Mouse (Mus musculus) intestine, postnatal 0 days (tissue): ENCODE measurements around the gene Rnf167. TPM values are rescaled to one million over a fixed set of nuclear protein-coding genes. Genes with fewer than 3 reads are reported as not detected.

Experiments used
- ATAC-seq: fragments of 200-750 bp; cut with Nextera tagmentation; 2 replicates; pipeline ENCODE4 v1.8.0; 2017; ENCODE audit warnings: mild to moderate bottlenecking, moderate TSS enrichment, moderate library complexity
- H3K27ac ChIP-seq: fragments of 300-500 bp; sonication (generic); 2 replicates; pipeline ENCODE4 v1.5.1; 2014; ENCODE audit warnings: mild to moderate bottlenecking, low read depth, low read length, moderate library complexity
- H3K27me3 ChIP-seq: fragments of 300-500 bp; sonication (generic); replicated peaks from 2 replicates; pipeline ENCODE4 v1.6.1; 2014; ENCODE audit warnings: low read length, mixed read lengths; ENCODE audit not compliant: control insufficient read depth, insufficient read depth
- H3K36me3 ChIP-seq: fragments of 300-500 bp; sonication (generic); 2 replicates; pipeline ENCODE4 v1.6.1; 2014; ENCODE audit warnings: mild to moderate bottlenecking, moderate library complexity; ENCODE audit not compliant: control insufficient read depth, insufficient read depth
- H3K4me1 ChIP-seq: fragments of 300-500 bp; sonication (generic); replicated peaks from 2 replicates; pipeline ENCODE4 v1.6.1; 2014; ENCODE audit warnings: antibody characterized with exemption, low read length, mixed read lengths; ENCODE audit not compliant: control insufficient read depth, insufficient read depth
- H3K4me2 ChIP-seq: fragments of 300-500 bp; sonication (generic); replicated peaks from 2 replicates; pipeline ENCODE4 v1.6.1; 2014; ENCODE audit warnings: low read depth, mild to moderate bottlenecking, moderate library complexity
- H3K4me3 ChIP-seq: fragments of 300-500 bp; sonication (generic); 2 replicates; pipeline ENCODE4 v1.5.1; 2014; ENCODE audit warnings: low read depth, low read length
- H3K9ac ChIP-seq: fragments of 300-500 bp; sonication (generic); 2 replicates; pipeline ENCODE4 v1.6.1; 2014; ENCODE audit warnings: mild to moderate bottlenecking, low read depth, low read length
- H3K9me3 ChIP-seq: fragments of 300-500 bp; sonication (generic); 2 replicates; pipeline ENCODE4 v1.6.1; 2016; ENCODE audit warnings: mixed run types; ENCODE audit not compliant: control insufficient read depth
- CTCF ChIP-seq: sonication (generic); IDR thresholded peaks from 2 replicates; pipeline ENCODE4 v1.5.1; 2016; ENCODE audit warnings: low read depth, mild to moderate bottlenecking, control low read depth, antibody characterized with exemption, moderate library complexity
- WGBS: fragments of 180-500 bp; shearing (Covaris S2); extraction: QIAGEN DNeasy Blood & Tissue Kit; methylation state at CpG from one replicate; pipeline ENCODE4 v1.1.7; 2014; 5-methylcytosine and 5-hydroxymethylcytosine counted together
- polyA plus RNA-seq: library from polyadenylated mRNA; unstranded; fragments of >200 nt; fragmentation: Nextera tagmentation; extraction: Ambion mirVana; gene quantifications from 2 replicates; pipeline ENCODE4 v1.2.1, GENCODE M21; 2015

Rnf167 gene
- polyA plus RNA-seq, 1 experiment from 2014 or later, result 107 TPM

- no peaks in the 10 kb centered on the region for H3K9me3 ChIP-seq
- 91% methylated on average over 8 of the region's 8 CpGs for WGBS
- no peak overlapping the region for H3K4me2 ChIP-seq
- H3K27me3 ChIP-seq, result no peaks in the 10 kb centered on the region
- no peak overlapping the region for H3K9ac ChIP-seq
- TF ChIP-seq CTCF, result no peak
- no peak overlapping the region for H3K27ac ChIP-seq
- peaks cover 34% of the 10 kb centered on the region for H3K36me3 ChIP-seq
- peaks cover 10% of the 10 kb centered on the region for H3K4me1 ChIP-seq
- no peak overlapping the region for H3K4me3 ChIP-seq
- no peak for ATAC-seq
Observed at GRCm38 (mm10) chr11:70660571-70660970, 13.5 kb downstream of the Rnf167 start.

GRCm38 (mm10) chr11:70663101-70663500, 16.1 kb downstream of the Rnf167 start:
- Histone ChIP-seq H3K4me1 (no peaks in the 10 kb centered on the region), H3K27ac (no peak overlapping the region), H3K9ac (no peak overlapping the region), H3K4me3 (no peak overlapping the region), H3K36me3 (peaks cover 42% of the 10 kb centered on the region), H3K9me3 (no peaks in the 10 kb centered on the region), H3K27me3 (no peaks in the 10 kb centered on the region), H3K4me2 (no peak overlapping the region)
- WGBS, result 89% methylated on average over 8 of the region's 8 CpGs
- ATAC-seq, result no peak
- TF ChIP-seq CTCF, result no peak

- no peak overlapping the region for H3K27ac ChIP-seq
- no peak for ATAC-seq
- WGBS, result 96% methylated on average over 6 of the region's 6 CpGs
- no peaks in the 10 kb centered on the region for H3K4me1 ChIP-seq
- H3K4me3 ChIP-seq, result no peak overlapping the region
- H3K4me2 ChIP-seq, result no peak overlapping the region
- no peak for TF ChIP-seq CTCF
- H3K9ac ChIP-seq, result no peak overlapping the region
- H3K36me3 ChIP-seq, result peaks cover 42% of the 10 kb centered on the region
- no peaks in the 10 kb centered on the region for H3K27me3 ChIP-seq
- no peaks in the 10 kb centered on the region for H3K9me3 ChIP-seq
Observed at GRCm38 (mm10) chr11:70663957-70664356, 16.9 kb downstream of the Rnf167 start.

- H3K27ac ChIP-seq, result no peak overlapping the region
- no peak overlapping the region for H3K9ac ChIP-seq
- no peaks in the 10 kb centered on the region for H3K4me1 ChIP-seq
- no peaks in the 10 kb centered on the region for H3K27me3 ChIP-seq
- WGBS, result 95% methylated on average over 9 of the region's 9 CpGs
- no peak overlapping the region for H3K4me2 ChIP-seq
- peaks cover 42% of the 10 kb centered on the region for H3K36me3 ChIP-seq
- ATAC-seq, result no peak
- no peaks in the 10 kb centered on the region for H3K9me3 ChIP-seq
- no peak overlapping the region for H3K4me3 ChIP-seq
- TF ChIP-seq CTCF, result peak; percentile 44
Observed at GRCm38 (mm10) chr11:70664741-70665140, 17.7 kb downstream of the Rnf167 start.

- WGBS, result 96% methylated on average over 8 of the region's 8 CpGs
- no peaks in the 10 kb centered on the region for H3K4me1 ChIP-seq
- no peak overlapping the region for H3K4me3 ChIP-seq
- H3K36me3 ChIP-seq, result peaks cover 51% of the 10 kb centered on the region
- H3K27ac ChIP-seq, result no peak overlapping the region
- no peak overlapping the region for H3K4me2 ChIP-seq
- no peak for TF ChIP-seq CTCF
- no peak overlapping the region for H3K9ac ChIP-seq
- H3K27me3 ChIP-seq, result no peaks in the 10 kb centered on the region
- H3K9me3 ChIP-seq, result no peaks in the 10 kb centered on the region
- no peak for ATAC-seq
Observed at GRCm38 (mm10) chr11:70666687-70667086, 19.7 kb downstream of the Rnf167 start.

- Histone ChIP-seq H3K4me1 (no peaks in the 10 kb centered on the region), H3K27ac (no peak overlapping the region), H3K36me3 (peaks cover 45% of the 10 kb centered on the region), H3K9ac (no peak overlapping the region; the same call in 1 of the 2 replicates), H3K4me3 (peak overlapping the region; percentile 63), H3K27me3 (no peaks in the 10 kb centered on the region), H3K4me2 (peak overlapping the region; percentile 93), H3K9me3 (no peaks in the 10 kb centered on the region)
- TF ChIP-seq CTCF, result no peak
- 53% methylated on average over 14 of the region's 14 CpGs for WGBS
- no peak for ATAC-seq
Observed at GRCm38 (mm10) chr11:70667271-70668150, 20.5 kb downstream of the Rnf167 start.
